Mouse (Mus musculus) left cerebral cortex, adult 2 months (tissue): Measurements from ENCODE around the gene Sec14l3. TPM values are rescaled to one million over a fixed set of nuclear protein-coding genes. Genes with fewer than 3 reads are reported as not detected.

Experiments
- DNase-seq, 2 experiments: peaks; one replicate each; pipeline ENCODE4 v3.0.0; 2021 to 2022; ENCODE audit warnings: low spot score in 2 of 2, mixed read lengths in 1 of 2; ENCODE audit errors: extremely low spot score in 1 of 2
- H3K27ac ChIP-seq: fragments of 200-600 bp; 2 replicates; pipeline ENCODE4 v1.8.1; 2022
- H3K4me3 ChIP-seq: fragments of 200-600 bp; 2 replicates; pipeline ENCODE4 v1.8.1; 2022
- CTCF ChIP-seq: fragments of 200-600 bp; IDR thresholded peaks from 2 replicates; pipeline ENCODE4 v1.8.1; 2022; ENCODE audit warnings: antibody characterized with exemption, mild to moderate bottlenecking, moderate library complexity
- intact Hi-C: fragments of 180-260 bp; cut with DNase I; formaldehyde crosslinking; loops from one replicate; pipeline ENCODE4 v1.15.1; 2025
- total RNA-seq, 2 experiments: library from RNA; stranded (reverse); gene quantifications; 2 replicates each; pipeline ENCODE4 v1.2.3; 2021

The Sec14l3 gene
- total RNA-seq, 2 experiments from 2014 or later: 1.3 to 1.4 TPM

GRCm38 (mm10) chr11:4035116-4035892 lies 29.3 kb upstream of the Sec14l3 start:
- H3K4me3 ChIP-seq: no peak overlapping the region
- H3K27ac ChIP-seq: no peak overlapping the region
- intact Hi-C loops: no loop called here
- TF ChIP-seq CTCF: no peak
- no peak for DNase-seq

- intact Hi-C loops: no loop called here
- no peak for TF ChIP-seq CTCF
- no peak overlapping the region for H3K4me3 ChIP-seq
- no peak overlapping the region for H3K27ac ChIP-seq
- DNase-seq: no peak
These were observed 28.7 kb upstream of the Sec14l3 start for GRCm38 (mm10) chr11:4035916-4036315.

GRCm38 (mm10) chr11:4036365-4037084 lies 28.1 kb upstream of the Sec14l3 start:
- H3K4me3 ChIP-seq: no peak overlapping the region
- intact Hi-C loops: no loop called here
- H3K27ac ChIP-seq: no peak overlapping the region
- DNase-seq: no peak
- TF ChIP-seq CTCF: no peak

- H3K27ac ChIP-seq: no peak overlapping the region
- TF ChIP-seq CTCF: no peak
- DNase-seq: no peak
- intact Hi-C loops: loop anchor here (5.0 kb wide), 1 partner anchor 42 kb away; no protein-coding TSS in a partner anchor
- no peak overlapping the region for H3K4me3 ChIP-seq
These were observed 24.7 kb upstream of the Sec14l3 start for GRCm38 (mm10) chr11:4039951-4040350.

- Histone ChIP-seq H3K4me3 (no peak overlapping the region), H3K27ac (no peak overlapping the region)
- no peak for TF ChIP-seq CTCF
- intact Hi-C loops: loop anchor here (5.0 kb wide), 1 partner anchor 41 kb away; no protein-coding TSS in a partner anchor
- no peak for DNase-seq
These were observed 23.5 kb upstream of the Sec14l3 start for GRCm38 (mm10) chr11:4041123-4041625.

- Histone ChIP-seq H3K4me3 (no peak overlapping the region), H3K27ac (no peak overlapping the region)
- intact Hi-C loops: loop anchor here (5.0 kb wide), 1 partner anchor 39 kb away; no protein-coding TSS in a partner anchor
- TF ChIP-seq CTCF: no peak
- DNase-seq: no peak
These were observed 21.6 kb upstream of the Sec14l3 start for GRCm38 (mm10) chr11:4043081-4043480.

GRCm38 (mm10) chr11:4046526-4046925 lies 18.1 kb upstream of the Sec14l3 start:
- intact Hi-C loops: no loop called here
- Histone ChIP-seq H3K4me3 (no peak overlapping the region), H3K27ac (no peak overlapping the region)
- TF ChIP-seq CTCF: no peak
- no peak for DNase-seq

- H3K4me3 ChIP-seq: no peak overlapping the region
- DNase-seq: no peak
- TF ChIP-seq CTCF: no peak
- intact Hi-C loops: no loop called here
- H3K27ac ChIP-seq: no peak overlapping the region
These were observed 16.9 kb upstream of the Sec14l3 start for GRCm38 (mm10) chr11:4047766-4048165.

- DNase-seq: no peak
- H3K27ac ChIP-seq: no peak overlapping the region
- TF ChIP-seq CTCF: no peak
- no peak overlapping the region for H3K4me3 ChIP-seq
- intact Hi-C loops: no loop called here
These were observed 16.2 kb upstream of the Sec14l3 start for GRCm38 (mm10) chr11:4048438-4048837.

GRCm38 (mm10) chr11:4053586-4053985 lies 11.1 kb upstream of the Sec14l3 start:
- intact Hi-C loops: loop anchor here (1.0 kb wide), 1 partner anchor 27 kb away; no protein-coding TSS in a partner anchor
- TF ChIP-seq CTCF: peak; percentile 88
- Histone ChIP-seq H3K4me3 (no peak overlapping the region), H3K27ac (no peak overlapping the region)
- DNase-seq: peak; percentile 64 to 78

- TF ChIP-seq CTCF: no peak
- no peak overlapping the region for H3K27ac ChIP-seq
- no peak overlapping the region for H3K4me3 ChIP-seq
- DNase-seq: peak; percentile 18 to 29
- intact Hi-C loops: no loop called here
These were observed 3.6 kb upstream of the Sec14l3 start for GRCm38 (mm10) chr11:4060866-4061575.

GRCm38 (mm10) chr11:4062523-4062922 lies 2.1 kb upstream of the Sec14l3 start:
- intact Hi-C loops: no loop called here
- H3K4me3 ChIP-seq: no peak overlapping the region
- no peak overlapping the region for H3K27ac ChIP-seq
- DNase-seq: no peak
- TF ChIP-seq CTCF: no peak
